Mouse (Mus musculus): ENCODE measurements around the gene Zfp830. TPM values are rescaled to one million over a fixed set of nuclear protein-coding genes. Genes with fewer than 3 reads are reported as not detected.

Zfp830 gene
- total RNA-seq (2014; rRNA removed; ENCODE audit: low replicate concordance) = 4.1 and 11.4 TPM in 2 replicates
- 21.7 and 23.9 TPM in 2 replicates for polyA plus RNA-seq (2015; fragmentation: Nextera tagmentation; extraction: Ambion mirVana)

DNA sequence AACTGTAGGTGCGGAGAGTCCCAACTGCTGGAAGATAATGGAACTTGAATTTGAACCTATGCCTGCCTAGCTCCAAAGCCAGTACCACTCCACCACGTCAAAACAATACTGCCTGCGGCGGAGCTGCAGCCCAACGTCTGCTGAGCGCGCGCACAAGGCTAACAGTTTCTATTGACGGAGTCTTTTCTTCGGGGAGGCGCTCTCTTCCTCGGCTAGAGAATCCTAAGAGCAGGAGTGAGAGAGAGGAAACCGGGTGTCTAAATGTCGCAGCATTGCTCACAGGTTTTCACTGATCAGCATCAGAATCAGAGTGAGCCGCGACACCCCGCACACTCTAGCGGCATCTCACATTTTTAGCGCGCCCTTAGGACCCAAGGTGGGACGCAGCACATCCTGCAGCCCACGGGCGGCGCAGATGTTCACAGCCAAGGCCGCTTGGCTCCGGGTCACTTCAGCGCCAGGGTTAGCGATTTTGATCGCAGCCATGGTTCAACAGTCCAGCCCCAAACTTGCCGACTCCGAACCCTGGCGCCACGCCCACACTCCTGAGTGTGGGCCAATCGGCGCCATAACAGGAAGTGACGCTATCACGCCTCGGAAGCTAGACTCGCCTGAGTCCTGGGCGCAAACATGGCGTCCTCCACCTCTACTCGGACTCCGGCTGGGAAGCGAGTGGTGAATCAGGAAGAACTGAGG, at the start of gene Zfp830, which contains the start of gene Cct6b:
TSS of gene Zfp830 (plus strand) at position 604 of the 696 bp plus-strand sequence.
TSS of gene Cct6b (minus strand) at position 580 of the 696 bp plus-strand sequence.
- Histone ChIP-seq H3K27ac (ENCODE audit: low read depth) (peak within 1 kb of the TSS; percentile 88), H3K4me1 (ENCODE audit: control insufficient read depth, insufficient read depth) (peaks cover 20% of the 10 kb centered on the region), H3K4me2 (ENCODE audit: low read depth, low read length) (peak within 1 kb of the TSS; percentile 96), H3K27me3 (ENCODE audit: control insufficient read depth, insufficient read depth, low read length) (no peaks in the 10 kb centered on the region), H3K9ac (replicated peaks; ENCODE audit: low read depth, low read length) (peak within 1 kb of the TSS; percentile 89), H3K4me3 (ENCODE audit: low read depth, low read length) (peak within 1 kb of the TSS; percentile 90), H3K36me3 (replicated peaks; ENCODE audit: control insufficient read depth, insufficient read depth, low read length) (0 out of 2 replicates have a peak, but pooled peaks cover 6% of the 10 kb centered on the region), H3K9me3 (replicated peaks; ENCODE audit: control insufficient read depth, low read length) (no peaks in the 10 kb centered on the region)
- under 1% methylated on average over 44 of the region's 44 CpGs for WGBS
- ATAC-seq (ENCODE audit: insufficient read depth, low read depth) (peak; percentile 99), DNase-seq (ENCODE audit: low spot score) (peak; percentile 94)
- TF ChIP-seq EP300 (IDR thresholded peaks at IDR 0.05; ENCODE audit: low read depth) (no peak), CTCF (IDR thresholded peaks at IDR 0.05; ENCODE audit: low read depth) (no peak)

DNA sequence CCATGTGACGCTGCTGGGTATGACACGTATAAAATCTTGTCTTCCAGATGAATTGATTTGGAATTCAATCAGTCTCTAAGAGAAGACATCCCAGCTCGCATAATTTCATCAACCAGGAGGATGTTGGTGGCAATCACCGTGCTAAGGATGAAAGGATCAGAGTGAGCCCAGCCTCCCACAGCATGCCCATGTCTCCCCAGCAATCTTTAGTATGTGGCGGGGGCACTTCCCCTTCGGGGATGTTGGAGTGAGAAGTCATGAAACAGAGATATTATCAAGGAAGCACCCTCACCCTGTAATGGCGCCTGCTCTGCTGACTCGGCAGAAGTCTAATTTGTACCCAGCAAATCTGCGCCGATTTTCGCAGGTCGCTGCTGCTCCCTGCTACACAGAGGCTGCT, 44.9 kb upstream of the Zfp830 start:
- H3K9me3 ChIP-seq (replicated peaks; ENCODE audit: control insufficient read depth, low read length) = no peaks in the 10 kb centered on the region
- 75% methylated on average over 12 of the region's 12 CpGs for WGBS
- no peaks in the 10 kb centered on the region for H3K36me3 ChIP-seq (replicated peaks; ENCODE audit: control insufficient read depth, insufficient read depth, low read length)
- no peaks in the 10 kb centered on the region for H3K27me3 ChIP-seq (ENCODE audit: control insufficient read depth, insufficient read depth, low read length)
- no peak overlapping the region for H3K9ac ChIP-seq (replicated peaks; ENCODE audit: low read depth, low read length)
- no peak overlapping the region for H3K4me3 ChIP-seq (ENCODE audit: low read depth, low read length)
- DNase-seq (ENCODE audit: low spot score) = no peak
- H3K4me2 ChIP-seq (ENCODE audit: low read depth, low read length) = no peak overlapping the region
- TF ChIP-seq CTCF (IDR thresholded peaks at IDR 0.05; ENCODE audit: low read depth) = no peak
- TF ChIP-seq EP300 (IDR thresholded peaks at IDR 0.05; ENCODE audit: low read depth) = no peak
- no peak overlapping the region for H3K27ac ChIP-seq (ENCODE audit: low read depth)
- H3K4me1 ChIP-seq (ENCODE audit: control insufficient read depth, insufficient read depth) = no peaks in the 10 kb centered on the region
- ATAC-seq (ENCODE audit: insufficient read depth, low read depth) = no peak

DNA sequence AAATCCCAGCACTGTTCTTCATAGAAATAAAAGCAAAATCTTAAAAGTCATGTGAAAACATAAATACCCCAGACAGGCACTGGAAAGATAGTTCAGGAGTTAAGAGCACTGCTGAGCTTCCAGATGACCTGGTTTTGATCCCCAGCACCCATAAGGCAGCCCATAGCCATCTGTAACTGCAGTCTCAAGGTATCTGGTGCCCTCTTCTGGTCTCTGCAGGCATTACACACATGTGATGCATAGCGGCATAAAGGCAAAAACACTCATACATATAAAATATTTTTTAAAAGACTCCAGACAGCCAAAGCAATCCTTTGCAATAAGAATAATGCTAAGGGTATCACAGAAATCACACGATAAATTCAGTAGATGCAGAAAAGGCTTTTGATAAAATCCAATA, 37.3 kb upstream of the Zfp830 start:
- ATAC-seq (ENCODE audit: insufficient read depth, low read depth) = no peak
- Histone ChIP-seq H3K9me3 (replicated peaks; ENCODE audit: control insufficient read depth, low read length) (no peaks in the 10 kb centered on the region), H3K27me3 (ENCODE audit: control insufficient read depth, insufficient read depth, low read length) (no peaks in the 10 kb centered on the region), H3K9ac (replicated peaks; ENCODE audit: low read depth, low read length) (no peak overlapping the region), H3K4me1 (ENCODE audit: control insufficient read depth, insufficient read depth) (no peaks in the 10 kb centered on the region), H3K4me3 (ENCODE audit: low read depth, low read length) (no peak overlapping the region), H3K36me3 (replicated peaks; ENCODE audit: control insufficient read depth, insufficient read depth, low read length) (no peaks in the 10 kb centered on the region), H3K4me2 (ENCODE audit: low read depth, low read length) (no peak overlapping the region), H3K27ac (ENCODE audit: low read depth) (no peak overlapping the region)
- DNase-seq (ENCODE audit: low spot score) = no peak
- WGBS = 82% methylated on average over 2 of the region's 2 CpGs
- TF ChIP-seq CTCF (IDR thresholded peaks at IDR 0.05; ENCODE audit: low read depth) = no peak
- TF ChIP-seq EP300 (IDR thresholded peaks at IDR 0.05; ENCODE audit: low read depth) = no peak

DNA sequence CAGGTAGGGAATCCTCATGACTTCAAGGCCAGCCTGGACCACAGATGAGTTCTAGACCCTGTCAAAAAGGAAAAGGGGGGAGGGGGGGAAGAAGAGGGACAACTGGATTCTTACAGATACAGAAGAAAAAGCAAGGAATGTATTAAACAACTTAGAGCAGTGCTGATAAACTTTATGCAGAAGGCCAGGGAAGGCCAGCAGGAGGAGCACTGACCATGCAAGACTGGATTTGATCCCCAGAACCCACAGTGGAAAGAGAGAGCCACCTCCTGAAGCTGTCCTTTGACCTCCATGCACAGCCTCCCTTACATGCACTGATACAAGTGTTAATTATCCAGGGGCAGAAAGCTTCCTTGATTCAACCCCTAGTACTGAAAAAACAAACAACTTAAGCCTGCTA, 29.9 kb upstream of the Zfp830 start:
- no peaks in the 10 kb centered on the region for H3K36me3 ChIP-seq (replicated peaks; ENCODE audit: control insufficient read depth, insufficient read depth, low read length)
- TF ChIP-seq CTCF (IDR thresholded peaks at IDR 0.05; ENCODE audit: low read depth) = no peak
- TF ChIP-seq EP300 (IDR thresholded peaks at IDR 0.05; ENCODE audit: low read depth) = no peak
- no peak overlapping the region for H3K4me3 ChIP-seq (ENCODE audit: low read depth, low read length)
- no peaks in the 10 kb centered on the region for H3K4me1 ChIP-seq (ENCODE audit: control insufficient read depth, insufficient read depth)
- ATAC-seq (ENCODE audit: insufficient read depth, low read depth) (no peak), DNase-seq (ENCODE audit: low spot score) (no peak)
- no peaks in the 10 kb centered on the region for H3K27me3 ChIP-seq (ENCODE audit: control insufficient read depth, insufficient read depth, low read length)
- no peaks in the 10 kb centered on the region for H3K9me3 ChIP-seq (replicated peaks; ENCODE audit: control insufficient read depth, low read length)
- no peak overlapping the region for H3K9ac ChIP-seq (replicated peaks; ENCODE audit: low read depth, low read length)
- no peak overlapping the region for H3K4me2 ChIP-seq (ENCODE audit: low read depth, low read length)
- H3K27ac ChIP-seq (ENCODE audit: low read depth) = no peak overlapping the region

DNA sequence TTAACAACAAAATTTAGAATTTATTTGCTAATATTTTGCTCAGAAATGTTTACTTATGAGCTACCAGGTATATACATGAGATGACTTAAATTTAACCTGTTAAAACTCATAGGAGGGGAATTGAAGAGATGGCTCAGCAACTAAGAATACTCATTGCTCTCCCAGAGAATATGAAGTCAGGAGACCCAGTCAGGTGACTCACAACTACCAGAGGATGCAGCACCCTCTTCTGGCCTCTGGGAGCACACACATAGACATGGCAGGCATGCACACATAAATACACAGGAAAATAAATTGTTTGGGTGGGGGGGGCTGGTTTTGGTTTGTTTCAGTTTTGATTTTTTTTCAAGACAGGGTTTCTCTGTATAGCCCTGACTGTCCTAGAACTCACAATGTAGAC, 25.1 kb upstream of the Zfp830 start:
- H3K27ac ChIP-seq (ENCODE audit: low read depth) = no peak overlapping the region
- H3K4me1 ChIP-seq (ENCODE audit: control insufficient read depth, insufficient read depth) = no peaks in the 10 kb centered on the region
- no peak overlapping the region for H3K4me3 ChIP-seq (ENCODE audit: low read depth, low read length)
- H3K36me3 ChIP-seq (replicated peaks; ENCODE audit: control insufficient read depth, insufficient read depth, low read length) = no peaks in the 10 kb centered on the region
- DNase-seq (ENCODE audit: low spot score) (no peak), ATAC-seq (ENCODE audit: insufficient read depth, low read depth) (no peak)
- no peaks in the 10 kb centered on the region for H3K27me3 ChIP-seq (ENCODE audit: control insufficient read depth, insufficient read depth, low read length)
- H3K9ac ChIP-seq (replicated peaks; ENCODE audit: low read depth, low read length) = no peak overlapping the region
- TF ChIP-seq CTCF (IDR thresholded peaks at IDR 0.05; ENCODE audit: low read depth) (no peak), EP300 (IDR thresholded peaks at IDR 0.05; ENCODE audit: low read depth) (no peak)
- no peak overlapping the region for H3K4me2 ChIP-seq (ENCODE audit: low read depth, low read length)
- no peaks in the 10 kb centered on the region for H3K9me3 ChIP-seq (replicated peaks; ENCODE audit: control insufficient read depth, low read length)

DNA sequence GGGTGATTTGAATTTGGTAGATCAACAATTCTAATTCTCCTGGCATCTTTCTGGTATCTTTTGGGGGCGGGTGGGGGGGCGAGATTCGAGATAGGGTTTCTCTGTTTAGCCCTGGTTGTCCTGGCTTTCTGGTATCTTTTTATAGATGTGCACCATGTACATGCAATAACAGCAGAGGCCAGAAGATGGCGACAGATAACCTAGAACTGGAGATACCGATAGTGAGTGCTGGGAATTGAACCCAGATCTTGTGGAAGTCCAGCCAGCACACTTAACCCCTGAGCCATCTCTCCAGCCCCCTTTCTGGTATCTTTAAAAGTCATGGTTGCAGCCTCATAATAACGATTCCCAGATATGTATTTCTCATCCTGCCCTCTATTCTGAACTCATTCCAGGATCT, 18.0 kb upstream of the Zfp830 start:
- no peak overlapping the region for H3K9ac ChIP-seq (replicated peaks; ENCODE audit: low read depth, low read length)
- 31% methylated on average over 6 of the region's 6 CpGs for WGBS
- H3K36me3 ChIP-seq (replicated peaks; ENCODE audit: control insufficient read depth, insufficient read depth, low read length) = no peaks in the 10 kb centered on the region
- DNase-seq (ENCODE audit: low spot score) = no peak
- no peak overlapping the region for H3K4me2 ChIP-seq (ENCODE audit: low read depth, low read length)
- H3K27me3 ChIP-seq (ENCODE audit: control insufficient read depth, insufficient read depth, low read length) = no peaks in the 10 kb centered on the region
- no peak for ATAC-seq (ENCODE audit: insufficient read depth, low read depth)
- peak; percentile 47 for TF ChIP-seq CTCF (IDR thresholded peaks at IDR 0.05; ENCODE audit: low read depth)
- TF ChIP-seq EP300 (IDR thresholded peaks at IDR 0.05; ENCODE audit: low read depth) = no peak
- no peaks in the 10 kb centered on the region for H3K4me1 ChIP-seq (ENCODE audit: control insufficient read depth, insufficient read depth)
- no peaks in the 10 kb centered on the region for H3K9me3 ChIP-seq (replicated peaks; ENCODE audit: control insufficient read depth, low read length)
- H3K27ac ChIP-seq (ENCODE audit: low read depth) = no peak overlapping the region
- H3K4me3 ChIP-seq (ENCODE audit: low read depth, low read length) = no peak overlapping the region
